8 mouse cellular contexts compared by ENCODE assay signal in genomic region chr11:120229861-120230751, GRCm38 (mm10). TPM values are rescaled to one million over a fixed set of nuclear protein-coding genes. Genes with fewer than 3 reads are reported as not detected.
DNase-seq lines count a peak whose midpoint lies in the region; ATAC-seq and TF ChIP-seq lines count a peak whose summit lies in the region.

No protein-coding gene starts in this region.

- no peak for TF ChIP-seq CTCF in C2C12 (IDR thresholded peaks at IDR 0.05; ENCODE audit: control insufficient read depth, insufficient read depth, insufficient read length)
- no peak for TF ChIP-seq CTCF in liver, postnatal 0 days (IDR thresholded peaks at IDR 0.05; ENCODE audit: low read depth)

- H3K4me2 ChIP-seq in embryonic facial prominence, embryonic 15.5 days (replicated peaks) = peak overlapping the region; percentile 88
- H3K4me2 ChIP-seq in heart, embryonic 15.5 days = peak overlapping the region; percentile 66
- H3K4me2 ChIP-seq in liver, postnatal 0 days (ENCODE audit: low read depth, low read length) = peak overlapping the region; percentile 98

- H3K27me3 ChIP-seq in C2C12 (ENCODE audit: control insufficient read depth, insufficient read depth, insufficient read length) = no peaks in the 10 kb centered on the region
- no peaks in the 10 kb centered on the region for H3K27me3 ChIP-seq in embryonic facial prominence, embryonic 15.5 days
- no peaks in the 10 kb centered on the region for H3K27me3 ChIP-seq in heart, embryonic 15.5 days
- peaks cover 23% of the 10 kb centered on the region for H3K27me3 ChIP-seq in liver, postnatal 0 days (ENCODE audit: insufficient read depth, low read length)

- 2% methylated on average over 42 of the region's 42 CpGs for WGBS in embryonic facial prominence, embryonic 15.5 days
- 3% methylated on average over 42 of the region's 42 CpGs for WGBS in heart, embryonic 15.5 days
- 2% methylated on average over 42 of the region's 42 CpGs for WGBS in liver, postnatal 0 days (ENCODE audit: insufficient replicate concordance)

- peak overlapping the region; percentile 90 for H3K9ac ChIP-seq in embryonic facial prominence, embryonic 15.5 days
- peak overlapping the region; percentile 76 for H3K9ac ChIP-seq in heart, embryonic 15.5 days
- peak overlapping the region; percentile 86 for H3K9ac ChIP-seq in liver, postnatal 0 days (replicated peaks)

- peaks cover 47% of the 10 kb centered on the region for H3K79me3 ChIP-seq in C2C12 (ENCODE audit: low read depth)

- H3K4me3 ChIP-seq in C2C12 (ENCODE audit: insufficient read depth, poor library complexity, severe bottlenecking) = peak overlapping the region; percentile 93
- H3K4me3 ChIP-seq in embryonic facial prominence, embryonic 15.5 days (replicated peaks) = peak overlapping the region; percentile 73
- H3K4me3 ChIP-seq in heart, embryonic 15.5 days = peak overlapping the region; percentile 70
- peak overlapping the region; percentile 82 for H3K4me3 ChIP-seq in liver, postnatal 0 days (ENCODE audit: low read depth, low read length)

- peak overlapping the region; percentile 71 for H3ac ChIP-seq in C2C12 (ENCODE audit: control insufficient read depth, insufficient read length, low read depth)

- H3K4me1 ChIP-seq in embryonic facial prominence, embryonic 15.5 days = peaks cover 70% of the 10 kb centered on the region
- H3K4me1 ChIP-seq in heart, embryonic 15.5 days (replicated peaks) = peaks cover 56% of the 10 kb centered on the region
- peaks cover 44% of the 10 kb centered on the region for H3K4me1 ChIP-seq in liver, postnatal 0 days (ENCODE audit: insufficient read depth)

- no peak for ATAC-seq in embryonic facial prominence, embryonic 15.5 days (ENCODE audit: insufficient number of reproducible peaks, low FRiP score, low TSS enrichment, low read depth)
- peak; percentile 29; the same call in 1 of the 2 replicates for ATAC-seq in heart, embryonic 15.5 days (replicated peaks; ENCODE audit: insufficient number of reproducible peaks, insufficient read depth, low FRiP score, low read depth)
- ATAC-seq in liver, postnatal 0 days = no peak

- no peak for TF ChIP-seq EP300 in liver, postnatal 0 days (IDR thresholded peaks at IDR 0.05; ENCODE audit: low read depth)

- no peaks in the 10 kb centered on the region for H3K9me3 ChIP-seq in embryonic facial prominence, embryonic 15.5 days (replicated peaks)
- H3K9me3 ChIP-seq in heart, embryonic 15.5 days (replicated peaks) = no peaks in the 10 kb centered on the region
- no peaks in the 10 kb centered on the region for H3K9me3 ChIP-seq in liver, postnatal 0 days (ENCODE audit: low read length)

- peak overlapping the region; percentile 91 for H3K27ac ChIP-seq in embryonic facial prominence, embryonic 15.5 days (replicated peaks)
- H3K27ac ChIP-seq in heart, embryonic 15.5 days = peak overlapping the region; percentile 91
- peak overlapping the region; percentile 84 for H3K27ac ChIP-seq in liver, postnatal 0 days (ENCODE audit: low read depth)

- H3K36me3 ChIP-seq in C2C12 (ENCODE audit: control insufficient read depth, insufficient read depth) = peaks cover 4% of the 10 kb centered on the region
- no peaks in the 10 kb centered on the region for H3K36me3 ChIP-seq in embryonic facial prominence, embryonic 15.5 days
- no peaks in the 10 kb centered on the region for H3K36me3 ChIP-seq in heart, embryonic 15.5 days
- H3K36me3 ChIP-seq in liver, postnatal 0 days (replicated peaks; ENCODE audit: insufficient read depth, low read length) = no peaks in the 10 kb centered on the region

- peak; percentile 83 for DNase-seq in adrenal gland, postnatal 10 days
- DNase-seq in kidney, postnatal 14 days = peak; percentile 89
- DNase-seq in liver, postnatal 0 days = peak; percentile 64
- peak; percentile 65 for DNase-seq in retina, postnatal 1 day
- DNase-seq in T-cell, adult 2 months (ENCODE audit: low spot score) = no peak

- H3K79me2 ChIP-seq in C2C12 (ENCODE audit: control insufficient read depth, insufficient read depth) = peaks cover 75% of the 10 kb centered on the region

TF ChIP-seq in C2C12, 6 proteins besides CTCF, POLR2A, EP300 and RAD21:
- no peak for TF ChIP-seq USF1 (IDR thresholded peaks at IDR 0.05; ENCODE audit: low read depth)
- no peak for TF ChIP-seq CEBPB (IDR thresholded peaks at IDR 0.05; ENCODE audit: low read depth)
- TF ChIP-seq MYOD1 (IDR thresholded peaks at IDR 0.05; ENCODE audit: control insufficient read depth, insufficient read length, low read depth) = no peak
- TF ChIP-seq MAX (IDR thresholded peaks at IDR 0.05) = peak; percentile 30
- no peak for TF ChIP-seq FOSL1 (IDR thresholded peaks at IDR 0.05; ENCODE audit: insufficient read depth, low read length, poor library complexity, severe bottlenecking)
- TF ChIP-seq MYOG (IDR thresholded peaks at IDR 0.05; ENCODE audit: control insufficient read depth, extremely low read depth, insufficient read length) = no peak

RNA-seq across cellular contexts. Expression of gene Bahcc1, which starts 2.6 kb away (rescaled TPM):
- polyA plus RNA-seq in C2C12 (2012; fragmentation: generic; extraction: Trizol) = 10.8 TPM
- 10 to 100 TPM; 13.8 to 20.5 TPM for total RNA-seq in adrenal gland, postnatal 10 days (2021)
- 7.9 and 9.3 TPM in 2 replicates for polyA plus RNA-seq in embryonic facial prominence, embryonic 15.5 days (2015; fragmentation: Nextera tagmentation; extraction: Ambion mirVana)
- 4.2 and 5.7 TPM in 2 replicates for polyA plus RNA-seq in heart, embryonic 15.5 days (2015; fragmentation: Nextera tagmentation; extraction: Ambion mirVana)
- 1.1 and 1.2 TPM in 2 replicates for polyA plus RNA-seq in liver, postnatal 0 days (2015; fragmentation: Nextera tagmentation; extraction: Ambion mirVana)
